Mouse (Mus musculus) heart, embryonic 15.5 days (tissue): ENCODE results near the gene Psmd12. TPM values are rescaled to one million over a fixed set of nuclear protein-coding genes. Genes with fewer than 3 reads are reported as not detected.

Experiments used
- ATAC-seq: fragments of 200-750 bp; cut with Nextera tagmentation; replicated peaks from 2 replicates; pipeline ENCODE4 v1.8.0; 2017; ENCODE audit warnings: low read depth, moderate TSS enrichment; ENCODE audit not compliant: insufficient number of reproducible peaks, insufficient read depth, low FRiP score
- H3K27ac ChIP-seq: fragments of 300-500 bp; sonication (generic); 2 replicates; pipeline ENCODE4 v1.5.1; 2015; ENCODE audit warnings: mild to moderate bottlenecking, inconsistent platforms
- H3K27me3 ChIP-seq: fragments of 300-500 bp; sonication (generic); 2 replicates; pipeline ENCODE4 v1.6.1; 2015; ENCODE audit warnings: inconsistent platforms
- H3K36me3 ChIP-seq: fragments of 300-500 bp; sonication (generic); 2 replicates; pipeline ENCODE4 v1.6.1; 2015; ENCODE audit warnings: mild to moderate bottlenecking, inconsistent platforms
- H3K4me1 ChIP-seq: fragments of 300-500 bp; sonication (generic); replicated peaks from 2 replicates; pipeline ENCODE4 v1.6.1; 2015; ENCODE audit warnings: inconsistent platforms
- H3K4me2 ChIP-seq: fragments of 300-500 bp; sonication (generic); 2 replicates; pipeline ENCODE4 v1.6.1; 2015; ENCODE audit warnings: inconsistent platforms, mild to moderate bottlenecking, moderate library complexity
- H3K4me3 ChIP-seq: fragments of 300-500 bp; sonication (generic); 2 replicates; pipeline ENCODE4 v1.5.1; 2015; ENCODE audit warnings: mild to moderate bottlenecking, inconsistent platforms
- H3K9ac ChIP-seq: fragments of 300-500 bp; sonication (generic); 2 replicates; pipeline ENCODE4 v1.6.1; 2015; ENCODE audit warnings: mild to moderate bottlenecking, inconsistent platforms
- H3K9me3 ChIP-seq: fragments of 300-500 bp; sonication (generic); replicated peaks from 2 replicates; pipeline ENCODE4 v1.6.1; 2016; ENCODE audit warnings: inconsistent platforms
- WGBS: fragments of 180-500 bp; shearing (Covaris S2); methylation state at CpG from one replicate; pipeline ENCODE4 v1.1.7; 2015; ENCODE audit warnings: mixed read lengths; 5-methylcytosine and 5-hydroxymethylcytosine counted together
- polyA plus RNA-seq: library from polyadenylated mRNA; unstranded; fragments of >200 nt; fragmentation: Nextera tagmentation; extraction: Ambion mirVana; gene quantifications from 2 replicates; pipeline ENCODE4 v1.2.1, GENCODE M21; 2015

Psmd12 gene
- polyA plus RNA-seq, 1 experiment from 2014 or later = 134 TPM

GRCm38 (mm10) chr11:107463251-107463681, 16.0 kb upstream of the Psmd12 start:
- Histone ChIP-seq H3K36me3 (no peaks in the 10 kb centered on the region), H3K4me3 (no peak overlapping the region), H3K27ac (no peak overlapping the region), H3K27me3 (no peaks in the 10 kb centered on the region), H3K9ac (no peak overlapping the region), H3K9me3 (no peaks in the 10 kb centered on the region), H3K4me1 (peaks cover 4% of the 10 kb centered on the region), H3K4me2 (no peak overlapping the region)
- WGBS = 66% methylated on average over 12 of the region's 12 CpGs
- ATAC-seq = no peak

- Histone ChIP-seq H3K9ac (no peak overlapping the region), H3K4me2 (no peak overlapping the region), H3K9me3 (no peaks in the 10 kb centered on the region), H3K4me3 (no peak overlapping the region), H3K36me3 (no peaks in the 10 kb centered on the region), H3K27ac (no peak overlapping the region), H3K27me3 (no peaks in the 10 kb centered on the region), H3K4me1 (peaks cover 8% of the 10 kb centered on the region)
- 68% methylated on average over 6 of the region's 6 CpGs for WGBS
- no peak for ATAC-seq
Observed at GRCm38 (mm10) chr11:107464141-107464540, 15.1 kb upstream of the Psmd12 start.

GRCm38 (mm10) chr11:107465041-107465440, 14.2 kb upstream of the Psmd12 start:
- Histone ChIP-seq H3K9ac (no peak overlapping the region), H3K27me3 (no peaks in the 10 kb centered on the region), H3K27ac (no peak overlapping the region), H3K9me3 (no peaks in the 10 kb centered on the region), H3K36me3 (no peaks in the 10 kb centered on the region), H3K4me1 (peaks cover 8% of the 10 kb centered on the region), H3K4me3 (no peak overlapping the region), H3K4me2 (no peak overlapping the region)
- ATAC-seq = no peak
- WGBS = 88% methylated on average over 4 of the region's 4 CpGs

GRCm38 (mm10) chr11:107465969-107466368, 13.3 kb upstream of the Psmd12 start:
- 25% methylated on average over 1 of the region's 1 CpGs for WGBS
- Histone ChIP-seq H3K27me3 (no peaks in the 10 kb centered on the region), H3K27ac (no peak overlapping the region), H3K4me3 (no peak overlapping the region), H3K9me3 (no peaks in the 10 kb centered on the region), H3K9ac (no peak overlapping the region), H3K4me1 (peaks cover 11% of the 10 kb centered on the region), H3K36me3 (no peaks in the 10 kb centered on the region), H3K4me2 (no peak overlapping the region)
- ATAC-seq = no peak

GRCm38 (mm10) chr11:107466611-107467391, 12.5 kb upstream of the Psmd12 start:
- no peak overlapping the region for H3K4me2 ChIP-seq
- H3K36me3 ChIP-seq = no peaks in the 10 kb centered on the region
- no peaks in the 10 kb centered on the region for H3K27me3 ChIP-seq
- H3K9me3 ChIP-seq = no peaks in the 10 kb centered on the region
- ATAC-seq = no peak
- 69% methylated on average over 6 of the region's 6 CpGs for WGBS
- H3K27ac ChIP-seq = no peak overlapping the region
- H3K4me3 ChIP-seq = no peak overlapping the region
- peaks cover 15% of the 10 kb centered on the region for H3K4me1 ChIP-seq
- no peak overlapping the region for H3K9ac ChIP-seq

GRCm38 (mm10) chr11:107468252-107469030, 10.8 kb upstream of the Psmd12 start:
- peaks cover 19% of the 10 kb centered on the region for H3K4me1 ChIP-seq
- H3K4me2 ChIP-seq = peak overlapping the region; percentile 97
- peak overlapping the region; percentile 93 for H3K9ac ChIP-seq
- H3K27me3 ChIP-seq = no peaks in the 10 kb centered on the region
- peak overlapping the region; percentile 68 for H3K4me3 ChIP-seq
- no peaks in the 10 kb centered on the region for H3K36me3 ChIP-seq
- H3K9me3 ChIP-seq = no peaks in the 10 kb centered on the region
- peak overlapping the region; percentile 92 for H3K27ac ChIP-seq
- 20% methylated on average over 16 of the region's 16 CpGs for WGBS
- ATAC-seq = no peak

- H3K9me3 ChIP-seq = no peaks in the 10 kb centered on the region
- ATAC-seq = peak; percentile 85
- peak overlapping the region; percentile 97 for H3K4me2 ChIP-seq
- H3K27me3 ChIP-seq = no peaks in the 10 kb centered on the region
- H3K4me1 ChIP-seq = peaks cover 19% of the 10 kb centered on the region
- H3K36me3 ChIP-seq = no peaks in the 10 kb centered on the region
- peak overlapping the region; percentile 92 for H3K27ac ChIP-seq
- H3K4me3 ChIP-seq = peak overlapping the region; percentile 68
- WGBS = under 1% methylated on average over 38 of the region's 38 CpGs
- peak overlapping the region; percentile 93 for H3K9ac ChIP-seq
Observed at GRCm38 (mm10) chr11:107469031-107469522, 10.2 kb upstream of the Psmd12 start.

- Histone ChIP-seq H3K4me1 (peaks cover 19% of the 10 kb centered on the region), H3K4me3 (peak overlapping the region; percentile 68), H3K9me3 (no peaks in the 10 kb centered on the region), H3K36me3 (no peaks in the 10 kb centered on the region), H3K9ac (peak overlapping the region; percentile 93), H3K27me3 (no peaks in the 10 kb centered on the region), H3K27ac (peak overlapping the region; percentile 92), H3K4me2 (peak overlapping the region; percentile 97)
- WGBS = under 1% methylated on average over 59 of the region's 59 CpGs
- peak; percentile 47 for ATAC-seq
Observed at GRCm38 (mm10) chr11:107469523-107470371, 9.5 kb upstream of the Psmd12 start.

- WGBS = under 1% methylated on average over 37 of the region's 37 CpGs
Observed at GRCm38 (mm10) chr11:107470521-107471041, 8.7 kb upstream of the Psmd12 start, which contains the start of gene Pitpnc1. TSS of gene Pitpnc1 (minus strand) at chr11:107470699.

GRCm38 (mm10) chr11:107471071-107471720, 8.1 kb upstream of the Psmd12 start:
- peak overlapping the region; percentile 93 for H3K9ac ChIP-seq
- WGBS = 14% methylated on average over 11 of the region's 11 CpGs
- H3K4me2 ChIP-seq = peak overlapping the region; percentile 97
- H3K36me3 ChIP-seq = no peaks in the 10 kb centered on the region
- H3K27me3 ChIP-seq = no peaks in the 10 kb centered on the region
- peak overlapping the region; percentile 68 for H3K4me3 ChIP-seq
- peaks cover 19% of the 10 kb centered on the region for H3K4me1 ChIP-seq
- no peak for ATAC-seq
- H3K27ac ChIP-seq = peak overlapping the region; percentile 92
- H3K9me3 ChIP-seq = no peaks in the 10 kb centered on the region

More at GRCm38 (mm10) chr11:107470521-107471041, 8.7 kb upstream of the Psmd12 start, which contains the start of gene Pitpnc1:
- peaks cover 19% of the 10 kb centered on the region for H3K4me1 ChIP-seq
- H3K36me3 ChIP-seq = no peaks in the 10 kb centered on the region
- H3K4me3 ChIP-seq = peak within 1 kb of the TSS; percentile 68
- H3K4me2 ChIP-seq = peak within 1 kb of the TSS; percentile 97
- no peaks in the 10 kb centered on the region for H3K27me3 ChIP-seq
- H3K27ac ChIP-seq = peak within 1 kb of the TSS; percentile 92
- no peaks in the 10 kb centered on the region for H3K9me3 ChIP-seq
- ATAC-seq = peak; percentile 83
- H3K9ac ChIP-seq = peak within 1 kb of the TSS; percentile 93
